Mouse (Mus musculus) layer of hippocampus, adult 2 months (tissue): ENCODE measurements around the gene Apon. TPM values are rescaled to one million over a fixed set of nuclear protein-coding genes. Genes with fewer than 3 reads are reported as not detected.
"Not testable (repeated sequence)": the region's sequence is repeated elsewhere in the genome, so short reads cannot be mapped to it uniquely, and the experiment has no call there.

Experiments
- DNase-seq, 2 experiments: peaks; one replicate each; pipeline ENCODE4 v3.0.0; 2022; ENCODE audit warnings: low spot score in 2 of 2
- H3K27ac ChIP-seq: fragments of 200-600 bp; 2 replicates; pipeline ENCODE4 v1.8.1; 2022
- H3K4me3 ChIP-seq: fragments of 200-600 bp; 2 replicates; pipeline ENCODE4 v1.8.1; 2022; ENCODE audit warnings: mild to moderate bottlenecking
- CTCF ChIP-seq: fragments of 200-600 bp; conservative IDR thresholded peaks from 2 replicates; pipeline ENCODE4 v1.8.1; 2022; ENCODE audit warnings: antibody characterized with exemption, mild to moderate bottlenecking, moderate library complexity
- total RNA-seq, 2 experiments: library from RNA; stranded (reverse); gene quantifications; 2 replicates each; pipeline ENCODE4 v1.2.3; 2021

Gene Apon
- total RNA-seq, 2 experiments from 2014 or later = not detected

DNA sequence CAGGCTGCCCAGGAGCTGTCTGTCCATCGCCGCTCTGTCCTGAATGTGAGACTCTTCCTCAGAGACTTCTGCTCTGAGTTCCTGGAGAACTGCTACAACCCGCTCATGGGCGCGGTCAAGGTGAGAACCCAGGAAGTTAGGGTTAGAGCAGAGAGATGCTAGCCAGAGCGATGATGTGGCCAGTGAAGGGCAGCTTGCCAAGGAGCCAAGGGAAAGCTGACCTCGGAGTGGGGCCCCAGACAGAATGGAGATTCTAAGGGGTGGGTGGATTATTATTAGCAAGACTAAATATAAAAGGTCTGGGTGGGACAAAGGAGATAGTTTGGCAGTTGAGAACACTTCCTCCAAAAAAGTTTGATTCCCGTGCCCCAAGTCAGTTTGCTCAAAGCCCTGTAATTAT, 10.6 kb upstream of the Apon start:
- no peak for DNase-seq
- Histone ChIP-seq H3K27ac (no peak overlapping the region), H3K4me3 (no peak overlapping the region)
- TF ChIP-seq CTCF = no peak

DNA sequence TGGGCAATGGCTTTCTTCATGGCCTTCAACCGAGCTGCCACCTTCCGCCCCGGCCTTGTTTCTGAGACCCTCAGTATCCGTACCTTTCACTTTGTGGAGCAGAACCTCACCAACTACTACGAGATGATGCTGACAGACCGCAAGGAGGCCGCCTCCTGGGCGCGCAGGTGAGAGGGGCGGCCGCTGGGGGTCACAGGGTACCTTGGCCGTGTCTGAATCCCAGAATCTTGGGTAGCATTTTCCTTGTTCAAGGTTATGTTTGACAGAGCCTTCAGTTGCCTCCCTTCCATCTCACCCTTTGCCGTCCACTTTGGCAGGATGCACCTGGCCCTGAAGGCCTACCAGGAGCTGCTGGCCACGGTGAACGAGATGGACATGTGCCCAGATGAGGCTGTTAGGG, 9.8 kb upstream of the Apon start:
- Histone ChIP-seq H3K27ac (no peak overlapping the region), H3K4me3 (no peak overlapping the region)
- TF ChIP-seq CTCF = no peak
- no peak for DNase-seq

DNA sequence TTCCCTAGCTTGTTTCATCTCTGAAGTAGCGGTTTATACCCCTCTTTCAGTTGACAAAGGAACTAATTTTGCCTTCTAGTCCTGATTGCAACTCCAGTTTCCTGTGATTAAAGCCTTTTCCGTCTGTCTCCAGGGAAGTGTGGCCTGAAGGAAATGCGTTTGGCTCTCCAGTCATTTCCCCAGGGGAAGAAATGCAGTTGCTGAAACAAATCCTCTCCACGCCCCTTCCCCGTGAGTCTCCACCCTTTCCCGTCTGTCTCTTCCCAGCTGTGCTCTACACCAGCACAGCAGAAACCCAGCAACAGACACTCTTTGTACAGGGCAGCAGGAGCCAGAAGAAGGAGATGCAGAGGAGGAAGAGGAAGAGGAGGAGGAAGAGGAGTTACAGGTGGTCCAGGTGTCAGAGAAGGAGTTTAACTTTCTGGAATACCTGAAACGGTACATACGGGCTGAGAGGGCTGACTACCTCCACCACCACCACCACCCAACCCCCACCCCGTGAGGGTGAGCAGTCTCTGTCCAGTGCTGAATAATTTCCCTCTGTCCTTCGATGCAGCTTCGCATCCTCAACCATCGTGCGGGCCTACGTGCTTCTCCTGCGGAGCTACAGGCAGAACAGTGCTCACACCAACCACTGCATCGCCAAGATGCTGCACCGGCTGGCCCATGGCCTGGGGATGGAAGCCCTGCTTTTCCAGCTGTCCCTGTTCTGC, 6.7 kb upstream of the Apon start:
- Histone ChIP-seq H3K27ac (peak overlapping the region; percentile 32; the same call in 1 of the 2 replicates), H3K4me3 (no peak overlapping the region)
- TF ChIP-seq CTCF = no peak
- no peak for DNase-seq

DNA sequence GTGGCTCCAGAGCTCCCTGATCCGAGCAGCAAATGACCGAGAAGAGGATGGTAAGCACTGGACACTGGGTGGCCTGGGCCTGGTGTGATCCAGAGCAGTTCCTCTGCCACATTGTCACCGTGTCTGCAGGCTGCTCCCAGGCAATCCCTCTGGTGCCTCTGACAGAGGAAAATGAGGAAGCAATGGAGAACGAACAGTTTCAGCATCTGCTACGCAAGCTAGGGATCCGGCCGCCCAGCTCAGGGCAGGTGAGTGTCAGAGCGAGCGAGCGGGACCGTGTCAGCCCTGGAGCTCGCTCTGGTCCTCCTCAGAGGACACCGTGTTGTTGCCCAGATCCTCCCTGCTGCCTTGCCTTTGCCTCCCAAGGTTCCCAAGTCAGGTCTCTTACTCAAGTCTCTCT, 3.3 kb upstream of the Apon start:
- DNase-seq = no peak
- Histone ChIP-seq H3K27ac (no peak overlapping the region), H3K4me3 (no peak overlapping the region)
- no peak for TF ChIP-seq CTCF

DNA sequence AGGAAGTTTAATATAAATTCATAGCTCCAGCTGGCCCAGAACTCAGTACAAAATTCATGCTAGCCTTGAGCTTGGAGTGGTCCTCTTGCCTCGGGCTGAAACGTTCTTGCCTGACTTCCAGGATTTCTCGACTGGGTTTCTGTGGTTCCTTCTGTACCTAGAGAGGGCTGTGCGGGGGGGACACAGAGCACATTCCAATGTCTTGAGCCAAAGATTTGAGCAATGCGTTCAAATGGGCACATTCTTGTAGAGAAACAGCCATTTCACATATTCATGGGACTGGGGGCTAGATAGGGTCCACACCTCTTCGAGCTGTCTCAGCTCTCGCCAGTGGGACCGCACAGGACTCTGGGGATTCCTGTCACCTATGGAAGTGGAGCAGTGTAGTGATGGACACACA, 2.0 kb downstream of the Apon start:
- DNase-seq = no peak
- no peak overlapping the region for H3K4me3 ChIP-seq
- TF ChIP-seq CTCF = no peak
- no peak overlapping the region for H3K27ac ChIP-seq

DNA sequence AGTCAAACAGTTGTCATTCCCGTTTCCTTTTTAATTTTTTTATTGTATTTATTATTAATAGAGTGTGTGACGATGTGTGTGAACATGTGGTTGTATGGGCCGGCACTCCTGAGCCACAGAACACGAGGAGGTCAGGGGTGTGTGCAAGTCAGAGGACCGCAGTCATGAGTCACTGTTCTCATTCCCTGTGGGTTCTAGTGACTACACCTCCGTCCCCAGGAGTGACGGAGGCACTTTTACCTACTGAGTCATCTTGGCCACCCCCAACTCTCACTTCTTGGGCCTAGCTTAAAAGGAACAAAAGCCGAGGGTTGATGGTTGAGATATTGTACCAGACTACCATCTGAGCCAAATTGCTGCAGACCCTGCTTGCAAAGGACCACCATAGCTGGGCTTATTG, 2.4 kb downstream of the Apon start:
- Histone ChIP-seq H3K4me3 (no peak overlapping the region), H3K27ac (no peak overlapping the region)
- DNase-seq = no peak
- no peak for TF ChIP-seq CTCF

DNA sequence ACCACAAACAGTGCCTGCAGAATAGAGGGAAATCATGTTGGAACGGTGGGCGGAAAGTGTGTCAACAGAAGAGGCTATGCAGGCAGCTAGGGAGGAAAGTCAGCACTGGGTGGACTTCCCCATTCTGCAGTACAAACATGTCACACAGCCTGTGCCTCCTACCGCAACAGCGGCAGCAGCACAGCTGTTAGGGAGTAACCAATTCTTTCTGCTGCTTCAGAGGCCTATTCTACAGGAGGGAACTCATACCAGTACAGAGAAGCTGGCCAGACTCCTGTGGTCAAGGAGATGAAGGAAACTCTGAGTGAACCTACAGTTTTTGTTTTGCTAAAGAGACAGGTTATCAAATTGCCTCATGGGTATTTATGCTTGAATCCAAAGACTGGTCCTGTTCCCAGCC, 5.1 kb downstream of the Apon start:
- Histone ChIP-seq H3K27ac (no peak overlapping the region), H3K4me3 (no peak overlapping the region)
- 0 out of 2 replicates have a peak, but pooled peaks have one; percentile 11 for TF ChIP-seq CTCF
- no peak for DNase-seq

DNA sequence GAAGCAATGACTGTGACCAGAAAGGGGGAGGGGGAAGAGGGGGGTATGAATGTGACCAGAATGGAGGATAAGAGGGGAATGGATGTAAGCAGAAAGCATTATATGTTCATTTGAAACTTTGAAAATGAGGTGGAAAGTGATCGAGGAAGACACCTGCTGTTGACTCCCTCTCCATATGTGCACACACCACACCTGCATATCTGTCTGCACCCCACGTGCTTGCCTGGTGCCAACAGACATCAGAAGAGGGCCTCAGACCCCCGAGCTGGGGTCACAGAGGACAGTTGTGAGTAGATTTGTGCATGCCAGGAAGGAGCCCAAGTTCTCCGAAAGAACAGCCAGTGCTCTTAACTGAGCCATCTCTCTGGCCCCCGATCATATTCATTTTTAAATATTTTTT, 6.0 kb downstream of the Apon start:
- Histone ChIP-seq H3K27ac (no peak overlapping the region), H3K4me3 (no peak overlapping the region)
- DNase-seq = no peak
- TF ChIP-seq CTCF = no peak

DNA sequence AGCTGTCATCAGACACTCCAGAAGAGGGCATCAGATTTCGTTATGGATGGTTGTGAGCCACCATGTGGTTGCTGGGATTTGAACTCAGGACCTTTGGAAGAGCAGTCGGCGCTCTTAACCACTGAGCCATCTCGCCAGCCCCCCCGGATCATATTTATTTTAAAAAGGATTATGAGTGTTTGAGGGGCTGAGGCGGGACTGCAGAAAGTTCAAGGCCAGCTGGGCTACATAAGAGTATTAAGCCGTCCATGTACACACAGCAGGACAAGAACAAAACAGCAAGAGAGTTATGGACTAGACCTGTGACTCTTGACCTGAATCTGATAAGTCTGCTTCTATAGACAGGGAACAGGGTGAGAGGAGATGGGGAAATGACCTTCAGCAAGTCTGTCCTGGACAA, 6.5 kb downstream of the Apon start:
- not testable (repeated sequence) for H3K4me3 ChIP-seq, DNase-seq, H3K27ac ChIP-seq

DNA sequence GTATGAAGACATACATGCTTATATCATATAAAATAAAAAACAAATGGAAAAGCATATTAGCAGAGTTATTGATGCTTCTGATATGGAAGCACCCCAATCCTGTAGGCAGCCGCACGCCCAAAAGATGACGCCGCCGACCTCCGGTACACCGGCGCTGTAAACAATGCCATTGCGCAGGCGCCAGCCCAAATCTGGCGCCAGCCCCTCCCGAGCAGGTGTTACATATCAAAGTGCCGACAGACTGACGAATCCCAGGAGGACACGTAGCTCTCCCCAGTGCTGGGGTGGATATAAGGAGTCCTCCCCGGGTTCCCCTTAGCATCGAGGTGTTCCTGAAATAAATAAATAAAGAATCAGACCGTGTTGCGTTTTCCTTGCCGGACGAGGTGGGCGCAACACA, 8.4 kb downstream of the Apon start:
- TF ChIP-seq CTCF = no peak
- DNase-seq = no peak
- H3K4me3 ChIP-seq = no peak overlapping the region
- no peak overlapping the region for H3K27ac ChIP-seq

DNA sequence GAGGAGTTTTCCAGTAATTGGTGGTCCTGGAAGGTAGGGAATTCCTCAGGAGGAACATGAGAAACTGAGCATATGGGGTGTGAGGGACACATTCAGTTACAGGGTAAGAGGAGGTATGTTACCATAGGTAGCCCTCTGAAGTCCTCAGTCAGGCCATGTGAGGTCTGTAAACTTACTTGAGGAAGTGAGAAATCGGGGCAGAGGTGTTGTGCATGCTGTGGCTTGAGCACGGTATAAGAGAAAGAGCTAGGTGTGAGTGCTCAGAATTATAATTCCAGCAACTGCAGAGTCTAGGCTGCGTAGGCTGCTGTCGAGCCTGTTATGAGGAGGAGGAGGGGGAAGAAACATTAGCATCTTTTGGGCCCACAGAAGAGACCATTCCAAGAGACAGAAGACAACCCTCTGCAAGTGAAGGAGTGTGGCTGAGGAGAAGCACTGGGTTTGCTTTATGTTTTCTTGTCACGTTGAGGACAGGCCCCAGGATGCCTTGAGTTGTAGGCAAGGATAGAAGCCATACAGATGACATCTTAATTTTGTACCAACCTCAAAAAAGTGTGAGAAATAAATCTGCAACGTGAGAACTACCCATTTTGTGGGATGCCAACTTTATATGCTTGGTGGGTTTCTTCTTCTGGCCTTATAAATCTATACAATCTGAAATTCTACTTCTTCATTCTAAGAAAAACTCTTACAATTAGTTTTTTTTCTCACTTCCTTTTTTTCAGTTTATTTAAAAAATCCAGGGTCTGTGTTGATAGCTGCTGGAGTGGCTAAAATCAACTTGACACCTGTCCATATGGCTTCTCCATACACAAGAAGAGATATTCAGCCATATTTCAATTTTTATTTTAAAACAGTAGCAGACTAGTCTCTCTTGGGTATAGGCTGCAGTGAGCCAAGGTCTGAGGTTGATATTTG, 9.8 kb downstream of the Apon start:
- no peak for DNase-seq
- Histone ChIP-seq H3K4me3 (no peak overlapping the region), H3K27ac (no peak overlapping the region)
- no peak for TF ChIP-seq CTCF

DNA sequence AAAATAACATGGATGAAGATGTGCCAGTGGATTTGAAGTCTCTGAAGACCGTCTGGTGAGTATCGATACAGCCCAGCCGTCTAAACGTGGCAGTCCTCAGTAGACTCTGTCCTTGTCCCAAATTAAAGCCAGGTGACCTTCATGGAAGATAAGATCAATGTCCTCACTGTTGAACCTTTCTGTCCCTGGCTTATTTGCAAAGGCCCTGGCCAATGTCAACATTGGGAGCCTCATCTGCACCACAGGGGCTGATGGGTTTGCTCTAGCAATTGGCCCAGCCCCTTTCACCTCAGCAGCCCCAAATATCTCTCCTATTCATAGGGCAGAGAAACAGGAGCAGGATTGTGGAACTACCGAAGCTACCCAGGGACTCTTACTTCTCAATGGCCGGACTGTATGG, 14.5 kb downstream of the Apon start, which contains the start of gene Apof:
Apof (plus strand) TSS at position 301 of the 400 bp plus-strand sequence.
- DNase-seq = no peak
- Histone ChIP-seq H3K27ac (no peak within 1 kb of the TSS), H3K4me3 (no peak within 1 kb of the TSS)
- TF ChIP-seq CTCF = no peak

DNA sequence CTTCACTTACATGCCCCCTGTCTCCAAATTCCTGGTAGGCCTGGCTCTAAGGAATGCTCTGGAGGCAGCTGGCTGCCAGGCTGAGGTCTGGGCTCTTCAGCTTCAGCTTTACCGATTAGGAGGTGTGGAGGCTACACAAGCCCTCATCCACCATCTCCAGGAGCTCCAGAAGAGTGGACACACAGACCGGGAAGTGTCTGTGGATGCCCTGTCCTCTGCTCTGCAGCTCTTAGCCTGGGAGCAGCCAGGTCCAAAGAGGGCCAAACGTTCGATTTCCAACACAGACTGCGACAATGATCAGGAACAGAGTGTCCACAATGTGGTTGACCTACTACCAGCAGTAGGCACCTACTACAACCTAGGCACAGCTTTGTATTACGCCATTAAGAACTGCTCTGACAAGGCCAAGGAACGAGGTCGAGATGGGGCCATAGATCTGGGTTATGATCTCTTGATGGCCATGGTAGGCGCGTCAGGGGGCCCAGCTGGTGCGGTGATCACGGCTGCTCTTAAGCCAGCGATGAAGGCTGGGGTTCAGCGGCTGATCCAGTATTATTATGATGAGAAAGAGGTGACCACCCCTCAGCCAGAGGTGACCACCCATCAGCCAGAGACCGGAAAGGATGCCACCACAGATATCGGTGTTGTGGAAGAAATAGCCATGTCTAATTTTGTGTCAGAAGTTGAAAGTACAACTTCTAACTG, 15.5 kb downstream of the Apon start:
- no peak for DNase-seq
- no peak for TF ChIP-seq CTCF
- peak overlapping the region; percentile 99 for H3K4me3 ChIP-seq
- H3K27ac ChIP-seq = peak overlapping the region; percentile 89; the same call in 1 of the 2 replicates
